Mouse (Mus musculus) forebrain, embryonic 12.5 days (tissue): ENCODE data around the gene Stub1. TPM values are rescaled to one million over a fixed set of nuclear protein-coding genes. Genes with fewer than 3 reads are reported as not detected.
A peak's percentile ranks its signal among the peaks of the same experiment; 100 is the strongest.

Experiments used
- ATAC-seq: fragments of 200-750 bp; cut with Nextera tagmentation; 2 replicates; pipeline ENCODE4 v1.8.0; 2017; ENCODE audit warnings: moderate TSS enrichment; ENCODE audit not compliant: low FRiP score
- H3K27ac ChIP-seq: fragments of 300-500 bp; sonication (generic); 2 replicates; pipeline ENCODE4 v1.5.1; 2016; ENCODE audit warnings: mild to moderate bottlenecking
- H3K27me3 ChIP-seq: fragments of 300-500 bp; sonication (generic); 2 replicates; pipeline ENCODE4 v1.6.1; 2016; ENCODE audit warnings: mild to moderate bottlenecking
- H3K36me3 ChIP-seq: fragments of 300-500 bp; sonication (generic); replicated peaks from 2 replicates; pipeline ENCODE4 v1.6.1; 2016; ENCODE audit warnings: mild to moderate bottlenecking
- H3K4me1 ChIP-seq: fragments of 300-500 bp; sonication (generic); 2 replicates; pipeline ENCODE4 v1.6.1; 2016
- H3K4me2 ChIP-seq: fragments of 300-500 bp; sonication (generic); 2 replicates; pipeline ENCODE4 v1.6.1; 2016; ENCODE audit warnings: mild to moderate bottlenecking, moderate library complexity
- H3K4me3 ChIP-seq: fragments of 300-500 bp; sonication (generic); replicated peaks from 2 replicates; pipeline ENCODE4 v1.5.1; 2016; ENCODE audit warnings: mild to moderate bottlenecking
- H3K9ac ChIP-seq: fragments of 300-500 bp; sonication (generic); 2 replicates; pipeline ENCODE4 v1.6.1; 2016; ENCODE audit warnings: mild to moderate bottlenecking
- H3K9me3 ChIP-seq: fragments of 300-500 bp; sonication (generic); 2 replicates; pipeline ENCODE4 v1.6.1; 2016
- WGBS: fragments of 180-500 bp; shearing (Covaris S2); methylation state at CpG from one replicate; pipeline ENCODE4 v1.1.7; 2016; 5-methylcytosine and 5-hydroxymethylcytosine counted together
- polyA plus RNA-seq: library from polyadenylated mRNA; unstranded; fragments of >200 nt; fragmentation: Nextera tagmentation; extraction: Ambion mirVana; gene quantifications from 2 replicates; pipeline ENCODE4 v1.2.1, GENCODE M21; 2016

Gene Stub1
- polyA plus RNA-seq: 284 and 288 TPM in 2 replicates

DNA sequence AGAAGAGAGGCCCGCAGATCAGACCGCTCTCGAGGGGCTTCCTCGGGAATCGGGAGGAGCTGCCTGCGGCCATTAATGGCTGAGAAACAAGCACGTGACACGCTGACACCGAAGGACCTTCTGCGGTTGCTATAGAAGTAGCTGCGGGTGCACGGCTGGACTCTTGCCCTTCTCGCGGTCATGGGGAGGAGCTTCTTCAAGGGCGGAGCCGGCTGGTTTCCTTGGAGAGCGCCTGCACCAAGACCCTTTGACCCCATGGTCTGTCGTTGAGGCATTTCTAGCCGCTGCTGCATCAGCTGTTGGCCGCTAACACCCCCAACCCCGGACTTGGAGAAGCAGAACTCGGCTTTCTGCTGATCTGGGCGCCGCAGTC is at the start of gene Stub1:
Gene Stub1, minus strand, starts transcription at position 114 of the 373 bp plus-strand sequence.
- H3K4me2 ChIP-seq: peak within 1 kb of the TSS; percentile 84
- peak within 1 kb of the TSS; percentile 83 for H3K4me3 ChIP-seq
- peak within 1 kb of the TSS; percentile 91 for H3K9ac ChIP-seq
- H3K36me3 ChIP-seq: peaks cover 41% of the 10 kb centered on the region
- WGBS: 0% methylated on average over 24 of the region's 24 CpGs
- peak within 1 kb of the TSS; percentile 93 for H3K27ac ChIP-seq
- H3K4me1 ChIP-seq: peaks cover 85% of the 10 kb centered on the region
- H3K27me3 ChIP-seq: no peaks in the 10 kb centered on the region
- peak; percentile 57 for ATAC-seq
- H3K9me3 ChIP-seq: no peaks in the 10 kb centered on the region

DNA sequence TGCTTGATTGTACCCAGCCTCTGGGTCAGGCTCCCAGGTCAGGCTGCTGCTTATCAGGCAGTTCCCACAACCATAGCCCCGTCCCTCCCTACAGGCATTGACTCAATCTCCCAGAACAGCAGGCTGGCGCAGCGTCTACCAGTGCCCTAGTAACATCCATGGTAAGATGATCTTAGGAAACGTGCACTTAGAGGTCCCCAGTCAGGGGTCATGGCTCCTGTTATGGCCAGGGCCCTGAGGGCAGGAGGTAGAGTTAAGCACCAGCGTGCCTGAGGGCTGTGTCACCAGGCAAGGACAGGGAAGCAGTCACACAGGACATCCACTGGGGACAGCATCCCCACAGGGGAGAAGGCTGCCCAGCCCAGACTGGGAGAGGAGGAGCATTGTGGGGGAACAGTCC is 49.1 kb upstream of the Stub1 start:
- Histone ChIP-seq H3K9ac (no peak overlapping the region; the same call in 1 of the 2 replicates), H3K36me3 (peaks cover 52% of the 10 kb centered on the region), H3K4me3 (no peak overlapping the region), H3K4me2 (no peak overlapping the region), H3K9me3 (no peaks in the 10 kb centered on the region), H3K27ac (no peak overlapping the region), H3K27me3 (no peaks in the 10 kb centered on the region), H3K4me1 (peaks cover 28% of the 10 kb centered on the region)
- WGBS: 40% methylated on average over 5 of the region's 5 CpGs
- no peak for ATAC-seq

DNA sequence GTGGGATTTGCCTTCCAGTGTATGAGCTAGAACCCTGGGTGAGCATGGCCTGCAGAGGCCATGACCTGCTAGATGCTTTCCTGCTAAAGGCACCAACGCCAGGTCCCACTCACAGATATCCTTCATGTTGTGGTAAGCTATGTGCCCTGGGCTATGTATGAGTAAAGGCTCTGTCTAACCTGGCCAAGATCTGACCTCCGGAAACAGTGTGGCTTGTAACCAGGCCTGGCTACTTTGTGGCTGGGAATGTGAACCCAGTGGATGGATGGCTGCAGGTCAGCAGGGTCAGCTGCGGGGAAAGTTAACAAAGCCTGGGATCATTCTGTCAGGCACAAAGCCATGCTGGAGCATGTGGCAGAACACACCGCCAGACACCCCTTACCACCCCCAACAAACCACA is 48.5 kb upstream of the Stub1 start:
- peak overlapping the region; percentile 12 for H3K9ac ChIP-seq

DNA sequence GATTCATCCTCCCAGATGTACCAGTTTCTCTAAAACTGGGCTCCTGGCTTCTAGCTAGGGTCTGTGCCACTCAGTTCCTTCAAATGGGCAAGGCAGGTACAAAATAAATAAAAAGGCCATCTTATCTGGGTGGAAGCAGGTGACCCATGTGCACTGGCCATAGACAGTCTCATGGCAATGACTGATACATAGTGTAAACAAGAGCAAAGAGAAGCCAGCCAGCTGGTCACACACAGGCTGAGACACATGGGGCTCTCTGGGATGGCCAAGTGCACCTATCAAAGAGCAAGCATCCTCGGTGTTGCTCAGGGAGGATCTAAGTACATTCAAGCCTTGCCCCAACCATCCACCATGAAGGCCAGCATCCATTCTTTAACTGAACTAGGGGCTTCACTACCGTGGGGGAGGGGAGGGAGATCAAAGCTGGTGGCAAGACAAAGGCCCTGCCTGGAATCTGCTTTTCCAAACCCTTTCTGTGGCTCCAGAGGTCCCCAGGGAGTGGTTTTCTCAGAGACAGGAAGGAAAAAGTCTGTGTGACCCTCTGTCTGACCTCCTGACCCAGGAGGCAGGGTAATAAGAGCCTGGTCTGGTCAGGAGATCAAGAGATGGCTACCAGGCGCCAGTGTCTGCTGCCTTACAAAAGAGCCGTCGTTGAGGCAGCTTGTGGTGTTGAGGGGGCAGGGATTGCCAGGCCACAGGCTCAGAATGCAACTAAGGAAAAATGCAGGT is 47.9 kb upstream of the Stub1 start:
- Histone ChIP-seq H3K4me1 (peaks cover 39% of the 10 kb centered on the region), H3K4me3 (no peak overlapping the region), H3K27ac (peak overlapping the region; percentile 64), H3K4me2 (no peak overlapping the region), H3K27me3 (no peaks in the 10 kb centered on the region), H3K36me3 (peaks cover 52% of the 10 kb centered on the region), H3K9me3 (no peaks in the 10 kb centered on the region), H3K9ac (peak overlapping the region; percentile 12; the same call in 1 of the 2 replicates)
- 5% methylated on average over 5 of the region's 5 CpGs for whole genome bisulfite sequencing
- no peak for ATAC-seq

More for the DNA sequence above, 48.5 kb upstream of the Stub1 start:
- ATAC-seq: no peak
- no peaks in the 10 kb centered on the region for H3K27me3 ChIP-seq
- WGBS: 29% methylated on average over 4 of the region's 4 CpGs
- no peak overlapping the region for H3K4me2 ChIP-seq
- H3K4me3 ChIP-seq: no peak overlapping the region
- H3K4me1 ChIP-seq: peaks cover 33% of the 10 kb centered on the region
- H3K36me3 ChIP-seq: peaks cover 52% of the 10 kb centered on the region
- H3K27ac ChIP-seq: peak overlapping the region; percentile 64
- H3K9me3 ChIP-seq: no peaks in the 10 kb centered on the region

DNA sequence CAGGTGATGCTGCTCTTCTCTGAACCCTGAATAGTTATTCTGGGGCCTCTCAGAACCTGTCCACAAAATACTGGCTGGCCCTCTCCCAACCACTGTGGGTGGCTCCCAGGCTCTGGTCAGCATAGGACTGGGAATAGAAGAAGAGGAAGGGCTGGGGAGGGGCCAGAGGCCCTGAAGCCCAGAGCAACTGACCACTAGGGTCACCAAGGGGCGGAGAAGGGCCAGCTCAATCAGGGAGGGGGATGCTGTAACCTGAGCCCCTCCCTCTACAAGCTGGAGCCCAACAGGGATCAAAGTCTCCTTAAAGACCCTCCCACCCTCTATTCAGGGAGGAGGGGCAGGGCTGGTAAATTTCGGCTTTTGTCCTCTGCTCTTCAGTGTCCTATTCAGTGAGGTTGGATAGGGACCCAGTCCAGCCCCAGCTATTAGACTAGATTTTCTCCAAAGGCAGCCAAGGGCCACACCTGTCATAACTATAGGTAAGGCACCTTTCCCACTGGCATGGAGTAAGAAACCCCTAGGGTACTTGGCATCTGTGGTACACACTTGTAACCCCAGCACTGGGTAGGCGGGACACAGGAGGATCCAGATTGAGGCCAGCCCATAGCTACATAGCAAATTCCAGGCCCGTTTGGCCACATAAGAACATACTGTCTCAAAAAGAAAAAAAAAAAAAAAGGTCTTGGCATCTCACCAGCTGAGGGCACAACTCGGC is 47.1 kb upstream of the Stub1 start, which contains the start of gene Wfikkn1:
Gene Wfikkn1, minus strand, starts transcription at position 663 of the 715 bp plus-strand sequence.
- Histone ChIP-seq H3K9me3 (no peaks in the 10 kb centered on the region), H3K27ac (peak within 1 kb of the TSS; percentile 64), H3K4me1 (peaks cover 43% of the 10 kb centered on the region), H3K36me3 (peaks cover 52% of the 10 kb centered on the region), H3K27me3 (no peaks in the 10 kb centered on the region), H3K4me2 (no peak within 1 kb of the TSS), H3K4me3 (no peak within 1 kb of the TSS), H3K9ac (peak within 1 kb of the TSS; percentile 12)
- no peak for ATAC-seq
- WGBS: 30% methylated on average over 5 of the region's 5 CpGs

DNA sequence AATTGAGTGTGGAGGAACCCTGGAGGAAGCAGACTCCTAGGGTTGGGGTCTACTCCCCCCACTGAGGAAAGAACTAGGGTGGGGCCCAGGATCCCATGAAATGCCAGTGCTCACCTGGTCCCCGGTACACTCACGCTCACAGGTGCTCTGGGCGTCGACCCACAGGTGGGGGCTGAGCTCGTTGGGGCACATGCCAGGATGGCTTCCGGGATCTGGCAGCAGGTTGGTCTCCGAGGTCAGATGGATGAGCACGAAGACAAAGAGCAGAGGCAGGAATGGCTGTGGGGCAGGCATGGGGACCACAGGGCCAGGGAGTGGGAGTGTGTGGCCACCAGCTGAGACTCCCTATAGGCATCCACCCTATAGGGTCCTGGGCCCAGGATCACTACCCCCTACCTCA is 46.5 kb upstream of the Stub1 start:
- H3K36me3 ChIP-seq: peaks cover 51% of the 10 kb centered on the region
- H3K4me1 ChIP-seq: peaks cover 43% of the 10 kb centered on the region
- no peak overlapping the region for H3K4me2 ChIP-seq
- no peaks in the 10 kb centered on the region for H3K27me3 ChIP-seq
- 79% methylated on average over 8 of the region's 8 CpGs for whole genome bisulfite sequencing
- H3K4me3 ChIP-seq: no peak overlapping the region
- H3K9ac ChIP-seq: no peak overlapping the region
- H3K27ac ChIP-seq: no peak overlapping the region
- H3K9me3 ChIP-seq: no peaks in the 10 kb centered on the region
- ATAC-seq: no peak

DNA sequence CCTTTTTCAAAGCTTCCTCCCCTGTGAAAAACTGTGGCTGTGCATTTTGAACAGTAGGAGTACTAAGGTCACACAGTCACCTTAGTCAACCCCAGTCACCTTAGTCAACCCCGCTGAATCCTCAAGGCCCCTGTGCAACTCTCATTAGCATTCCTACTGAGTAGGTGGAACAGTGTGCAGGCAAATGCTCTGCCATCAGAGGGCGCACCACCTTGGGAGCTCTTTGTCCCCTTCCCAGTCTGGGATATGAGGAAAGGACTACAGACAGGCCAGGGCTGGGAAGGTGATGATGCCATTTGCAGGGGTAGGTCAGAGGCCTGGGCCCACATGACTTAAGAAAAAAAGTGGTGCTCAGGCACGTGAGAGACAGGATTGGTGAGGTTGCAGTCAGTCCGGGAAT is 46.1 kb upstream of the Stub1 start:
- no peak overlapping the region for H3K4me3 ChIP-seq
- H3K9me3 ChIP-seq: no peaks in the 10 kb centered on the region
- H3K36me3 ChIP-seq: peaks cover 46% of the 10 kb centered on the region
- H3K27me3 ChIP-seq: no peaks in the 10 kb centered on the region
- 45% methylated on average over 4 of the region's 4 CpGs for WGBS
- H3K27ac ChIP-seq: no peak overlapping the region
- ATAC-seq: no peak
- no peak overlapping the region for H3K9ac ChIP-seq
- no peak overlapping the region for H3K4me2 ChIP-seq
- peaks cover 46% of the 10 kb centered on the region for H3K4me1 ChIP-seq

DNA sequence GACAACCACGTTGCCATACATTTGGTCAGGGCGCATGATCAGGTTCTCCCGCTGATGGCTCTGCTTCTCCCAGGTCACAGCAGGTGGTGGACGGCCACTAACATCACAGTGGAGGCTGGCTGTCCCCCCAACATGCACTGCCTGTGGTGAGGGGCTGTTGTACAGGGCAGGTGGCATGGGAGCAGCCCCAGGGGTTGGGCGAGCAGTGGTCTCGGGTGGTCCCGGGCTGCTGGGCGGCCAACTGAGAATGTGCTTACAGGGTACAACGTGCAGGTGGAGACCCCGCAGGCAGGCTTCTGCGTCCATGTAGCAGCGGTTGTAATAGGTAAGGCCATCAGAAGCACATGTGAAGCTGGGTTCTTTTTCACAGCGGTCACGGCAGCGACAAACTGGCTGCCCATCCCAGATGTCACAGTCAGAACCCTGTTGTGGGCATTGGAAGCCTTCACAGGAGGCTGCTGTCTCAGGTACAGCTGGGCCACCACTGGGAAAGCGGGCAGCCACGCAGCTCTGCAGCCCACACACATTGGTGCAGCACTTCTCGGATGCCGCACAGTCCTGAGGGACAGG is 45.5 kb upstream of the Stub1 start:
- no peaks in the 10 kb centered on the region for H3K9me3 ChIP-seq
- peaks cover 51% of the 10 kb centered on the region for H3K4me1 ChIP-seq
- H3K27me3 ChIP-seq: no peaks in the 10 kb centered on the region
- H3K9ac ChIP-seq: no peak overlapping the region
- H3K4me3 ChIP-seq: no peak overlapping the region
- H3K4me2 ChIP-seq: no peak overlapping the region
- WGBS: 87% methylated on average over 19 of the region's 19 CpGs
- H3K36me3 ChIP-seq: peaks cover 40% of the 10 kb centered on the region
- H3K27ac ChIP-seq: no peak overlapping the region
- no peak for ATAC-seq

DNA sequence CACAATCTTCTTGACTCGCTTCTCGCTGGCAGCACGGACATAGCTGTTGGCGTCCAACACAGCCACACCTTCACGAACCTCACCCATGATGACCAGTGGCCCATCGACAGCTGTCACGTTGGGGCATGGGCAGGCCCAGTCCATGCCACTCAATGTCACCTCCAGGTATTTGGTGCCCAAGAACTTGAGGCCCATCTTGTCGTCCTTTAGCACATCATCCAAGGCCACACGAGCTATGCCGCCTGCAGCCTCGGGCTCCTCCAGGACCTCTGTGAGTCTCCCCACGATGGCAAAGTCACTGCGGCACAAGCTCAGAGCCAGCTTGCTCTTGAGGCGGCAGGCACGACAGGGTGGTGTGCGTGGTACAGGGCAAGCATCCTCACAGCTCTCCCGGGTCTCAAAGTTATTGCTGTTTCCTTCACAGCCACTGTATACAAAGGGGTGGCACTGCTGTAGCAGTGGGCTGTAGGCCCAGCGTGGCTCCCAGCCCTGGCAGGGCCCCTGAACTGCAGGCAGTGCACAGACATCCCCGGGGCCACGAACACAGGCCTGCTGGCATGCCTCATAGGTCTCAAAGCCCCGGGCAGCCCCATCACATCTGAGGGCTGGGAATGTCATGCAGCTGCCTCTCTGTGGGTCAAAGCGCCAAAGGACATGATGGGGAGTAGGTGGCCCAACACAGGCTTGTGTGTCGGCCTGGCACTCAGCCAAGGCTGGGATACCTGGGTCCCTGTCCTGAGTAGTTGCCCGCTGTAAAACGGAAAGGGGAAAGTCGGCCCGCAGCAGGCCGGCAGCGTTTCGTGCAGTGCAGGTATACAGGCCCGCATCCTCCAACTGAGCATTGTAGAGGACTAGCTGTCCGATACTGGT is 44.8 kb upstream of the Stub1 start:
- Histone ChIP-seq H3K27me3 (no peaks in the 10 kb centered on the region), H3K36me3 (peaks cover 33% of the 10 kb centered on the region), H3K9ac (no peak overlapping the region), H3K4me3 (no peak overlapping the region), H3K4me1 (peaks cover 52% of the 10 kb centered on the region), H3K27ac (no peak overlapping the region), H3K9me3 (no peaks in the 10 kb centered on the region), H3K4me2 (no peak overlapping the region)
- no peak for ATAC-seq
- WGBS: 95% methylated on average over 32 of the region's 32 CpGs

DNA sequence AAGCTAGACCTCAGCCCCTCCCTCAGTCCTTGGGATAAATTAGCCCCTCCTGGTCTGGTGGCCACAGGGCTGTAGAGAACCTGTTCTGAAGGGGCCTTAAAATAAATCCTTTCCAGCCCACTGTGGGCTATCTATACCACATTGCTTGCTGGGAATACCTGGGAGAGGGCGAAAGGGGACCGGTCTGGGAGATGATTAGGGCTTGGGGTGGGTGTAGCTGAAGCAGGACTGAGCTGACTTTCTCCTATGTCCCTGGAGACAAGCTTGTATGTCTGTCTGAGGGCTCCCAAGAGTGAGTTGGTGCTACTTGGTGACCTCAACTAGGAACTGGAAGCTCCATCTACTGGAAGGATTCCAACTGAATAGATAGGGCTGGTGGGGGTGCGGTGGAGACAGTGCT is 43.8 kb upstream of the Stub1 start:
- Histone ChIP-seq H3K36me3 (peaks cover 23% of the 10 kb centered on the region), H3K4me1 (peaks cover 46% of the 10 kb centered on the region), H3K27me3 (no peaks in the 10 kb centered on the region), H3K27ac (no peak overlapping the region), H3K9ac (no peak overlapping the region), H3K4me2 (peak overlapping the region; percentile 96; the same call in 1 of the 2 replicates), H3K4me3 (no peak overlapping the region), H3K9me3 (no peaks in the 10 kb centered on the region)
- 95% methylated on average over 3 of the region's 3 CpGs for WGBS
- no peak for ATAC-seq

DNA sequence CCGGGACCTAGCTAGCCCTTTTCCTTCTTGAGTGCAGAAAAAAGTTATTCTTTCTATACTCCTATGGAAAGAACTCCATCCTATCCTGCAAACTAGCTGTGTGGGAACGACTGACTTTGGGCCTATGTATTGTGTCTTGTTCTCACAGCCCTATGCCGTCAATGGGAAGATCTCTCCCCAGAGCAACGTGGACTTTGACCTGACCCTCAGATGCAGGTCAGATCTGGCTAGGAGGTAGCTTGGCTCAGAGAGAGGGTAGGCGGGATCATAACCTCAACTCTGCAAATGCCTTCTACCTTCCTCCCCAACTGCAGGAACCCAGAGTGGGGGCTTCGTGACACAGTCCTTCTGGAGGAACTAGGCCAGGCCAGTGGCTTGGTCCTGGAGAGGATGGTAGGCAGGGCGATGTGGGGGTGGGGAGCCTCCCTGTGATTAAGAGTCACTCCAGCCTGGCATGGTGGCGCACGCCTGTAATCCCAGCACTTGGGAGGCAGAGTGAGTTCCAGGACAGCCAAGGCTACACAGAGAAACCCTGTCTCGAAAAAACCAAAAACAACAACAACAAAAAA is 43.2 kb upstream of the Stub1 start:
- ATAC-seq: no peak
- WGBS: 64% methylated on average over 10 of the region's 10 CpGs

More for the DNA sequence above, 43.2 kb upstream of the Stub1 start:
- peaks cover 42% of the 10 kb centered on the region for H3K4me1 ChIP-seq
- H3K27me3 ChIP-seq: no peaks in the 10 kb centered on the region
- peak overlapping the region; percentile 75 for H3K9ac ChIP-seq
- peak overlapping the region; percentile 61 for H3K4me3 ChIP-seq
- peak overlapping the region; percentile 96 for H3K4me2 ChIP-seq
- peaks cover 22% of the 10 kb centered on the region for H3K36me3 ChIP-seq
- H3K9me3 ChIP-seq: no peaks in the 10 kb centered on the region
- H3K27ac ChIP-seq: peak overlapping the region; percentile 91; the same call in 1 of the 2 replicates
